Mouse (Mus musculus) kidney, adult 18-20 months (tissue): ENCODE measurements around the gene Dennd2c.

Source experiments
- DNase-seq: peaks from one replicate; pipeline ENCODE4 v3.0.0; 2021

The Dennd2c gene

DNA sequence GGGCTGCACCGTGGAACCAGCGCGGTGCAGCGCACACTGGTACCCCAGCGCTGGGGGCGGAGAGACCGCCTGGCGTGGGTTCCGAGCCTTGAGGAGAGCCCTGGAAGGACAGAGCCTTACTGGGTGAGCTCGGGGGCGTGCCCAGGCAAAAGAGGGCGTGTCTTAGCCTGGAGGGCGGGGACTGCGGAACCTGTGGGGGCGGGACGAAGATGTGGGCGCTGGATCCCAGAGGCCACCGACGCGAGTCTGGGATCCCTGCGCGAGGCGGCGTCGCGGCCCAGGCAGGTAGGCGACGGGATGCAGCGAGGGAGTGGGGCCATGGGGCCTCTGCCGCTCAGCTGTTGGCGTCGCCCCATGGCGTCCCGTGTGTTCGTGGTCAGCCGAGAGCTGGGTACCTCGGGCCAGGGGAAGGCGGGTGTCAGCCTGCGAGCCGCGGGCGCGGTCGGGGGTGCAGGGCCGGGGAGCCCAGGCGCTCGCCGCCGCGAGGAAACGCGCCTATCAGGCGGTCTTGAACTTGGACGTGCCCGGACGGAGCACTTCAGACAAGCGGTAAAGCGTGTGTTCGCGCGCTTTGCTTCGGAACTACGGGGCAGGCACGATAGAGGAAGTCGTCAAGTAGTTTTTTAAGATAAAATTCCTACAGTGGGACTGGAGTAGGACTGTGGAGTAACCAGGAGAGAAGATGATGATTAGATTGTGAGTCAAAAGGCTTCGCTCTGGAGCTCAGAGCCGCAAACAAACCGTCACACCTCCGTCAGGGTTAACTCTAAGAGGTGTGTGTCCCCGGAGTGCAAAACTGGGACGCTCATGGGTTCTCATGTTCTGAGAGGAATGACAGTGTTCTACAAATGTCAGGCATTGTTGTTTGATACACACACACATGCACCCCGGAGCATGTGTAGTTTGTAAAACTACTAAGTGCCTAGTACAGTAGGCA is at the start of gene Dennd2c:
TSS of gene Dennd2c (plus strand) at position 151 of the 937 bp plus-strand sequence.
- peak; percentile 96 for DNase-seq

DNA sequence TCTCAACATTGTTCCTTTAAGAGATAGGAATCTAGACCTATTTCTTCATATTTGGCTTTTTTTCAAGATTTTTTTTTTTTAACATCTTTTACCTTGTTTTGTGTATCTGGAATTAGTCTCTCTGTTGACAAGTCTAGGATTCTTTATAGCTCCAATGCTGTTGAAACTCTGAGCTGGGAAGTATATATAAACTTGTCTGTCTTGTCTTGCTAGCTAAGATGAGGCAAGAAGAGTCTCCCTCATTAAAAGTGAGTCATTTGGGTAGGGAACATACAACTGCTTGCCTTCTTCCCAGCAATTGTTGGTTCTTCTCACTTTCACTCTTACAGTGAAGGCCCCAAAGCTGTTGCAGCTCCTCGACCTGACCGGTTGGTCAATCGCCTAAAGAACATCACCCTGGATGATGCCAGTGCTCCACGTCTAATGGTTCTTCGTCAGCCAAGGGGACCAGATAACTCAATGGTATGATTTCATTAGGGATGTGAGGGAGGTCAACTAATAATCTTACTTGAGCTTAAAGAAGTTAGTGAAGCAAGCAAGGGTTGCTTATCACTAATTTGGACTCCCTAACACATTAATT is 46.3 kb upstream of the Dennd2c start:
- DNase-seq = no peak

DNA sequence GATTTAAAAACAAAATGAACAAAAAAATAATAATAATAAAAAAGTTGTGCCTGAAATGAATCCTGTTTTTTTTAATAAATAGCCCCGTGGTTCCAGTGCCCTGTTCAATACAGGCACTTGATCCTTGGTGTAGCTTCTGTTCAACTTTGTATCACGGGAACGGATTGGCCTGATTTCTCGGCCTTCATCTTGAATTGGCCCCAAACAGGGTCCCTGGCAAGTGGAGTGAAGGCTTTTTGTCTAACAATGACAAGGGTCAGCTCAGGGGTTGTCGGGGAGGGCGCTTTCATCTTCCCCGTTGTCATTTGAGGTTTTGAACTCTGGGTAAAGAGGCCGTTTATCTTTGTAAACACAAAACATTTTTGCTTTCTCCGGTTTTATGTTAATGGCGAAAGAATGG is 44.7 kb upstream of the Dennd2c start:
- DNase-seq = no peak

DNA sequence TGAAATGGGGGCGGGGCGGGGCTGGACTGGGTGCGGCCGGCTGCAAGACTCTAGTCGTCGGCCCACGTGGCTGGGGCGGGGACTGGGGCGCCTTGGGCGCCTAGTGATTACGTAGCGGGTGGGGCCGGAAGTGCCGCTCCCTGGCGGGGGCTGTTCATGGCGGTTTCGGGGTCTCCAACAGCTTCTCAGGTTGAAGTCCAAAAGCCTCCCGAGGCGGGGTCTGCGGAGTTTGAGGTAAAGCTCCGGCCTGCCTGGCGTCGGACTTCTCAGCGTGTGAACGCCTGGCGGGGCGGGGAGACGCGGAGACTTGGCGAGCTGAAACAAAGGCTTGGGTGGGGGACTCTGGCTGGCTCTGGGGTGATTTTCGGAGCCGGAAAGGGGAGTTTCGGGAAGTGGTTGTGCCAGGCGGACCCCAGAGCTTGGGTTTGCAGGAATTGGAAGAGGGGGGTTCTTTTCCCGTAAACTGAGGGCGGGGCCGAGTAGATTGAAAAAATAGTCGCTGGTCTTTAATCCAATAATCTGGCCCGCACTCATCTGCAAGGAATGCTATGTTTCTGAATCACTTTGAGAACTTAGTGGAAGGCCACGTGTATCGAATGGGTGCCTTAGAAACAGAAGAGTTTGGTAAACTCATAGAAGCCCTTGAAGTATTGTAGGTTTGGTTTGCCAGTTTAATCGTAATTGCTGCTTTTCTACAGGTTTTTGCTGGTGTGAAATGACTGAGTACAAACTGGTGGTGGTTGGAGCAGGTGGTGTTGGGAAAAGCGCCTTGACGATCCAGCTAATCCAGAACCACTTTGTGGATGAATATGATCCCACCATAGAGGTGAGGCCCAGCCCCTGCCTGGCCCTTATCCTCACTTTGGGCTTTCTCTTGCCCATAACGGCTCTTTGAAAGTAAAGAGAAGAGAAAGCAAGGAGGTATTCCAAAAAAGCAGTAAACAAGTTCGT is 43.9 kb upstream of the Dennd2c start, which contains the start of gene Nras:
TSS of gene Nras (plus strand) at position 79 of the 951 bp plus-strand sequence.
- peak; percentile 94 for DNase-seq

DNA sequence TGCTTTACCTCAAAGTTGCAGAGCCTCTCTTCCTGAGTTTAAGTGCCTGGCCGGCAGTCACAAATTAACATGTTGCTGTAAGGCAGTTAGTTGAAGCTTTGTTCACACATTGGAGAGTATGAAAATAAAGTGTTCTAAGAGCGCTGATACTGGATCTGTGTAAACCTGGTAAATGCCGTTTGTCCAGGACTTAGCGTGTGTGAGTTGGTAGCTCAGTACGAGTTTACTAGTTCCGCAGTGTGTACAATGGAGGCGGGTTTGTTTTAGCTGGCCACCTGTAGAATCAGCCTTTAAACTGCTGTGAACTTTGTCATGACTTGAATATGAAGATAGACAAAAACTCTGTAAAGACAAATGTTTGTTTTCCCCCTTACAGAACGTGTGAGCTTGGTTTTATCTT is 35.5 kb upstream of the Dennd2c start:
- no peak for DNase-seq

DNA sequence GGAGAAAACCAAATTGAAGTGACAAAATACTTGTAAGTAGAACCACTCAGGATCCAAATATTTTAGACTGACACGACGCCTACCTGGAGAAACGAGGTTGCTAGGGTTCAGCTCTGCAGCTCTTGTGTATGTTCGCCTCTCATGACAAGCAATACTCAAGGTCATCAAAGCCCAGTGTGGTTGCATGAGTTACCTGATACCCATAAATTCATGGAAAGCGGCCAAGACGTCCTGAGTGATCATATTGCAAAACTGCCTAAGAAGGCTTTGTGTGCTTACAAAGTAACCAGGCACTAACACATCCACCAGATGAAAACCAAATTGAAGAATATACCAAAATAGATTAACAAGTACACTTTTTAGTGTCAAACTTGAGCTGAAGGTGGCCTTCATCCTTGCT is 33.4 kb upstream of the Dennd2c start:
- no peak for DNase-seq

DNA sequence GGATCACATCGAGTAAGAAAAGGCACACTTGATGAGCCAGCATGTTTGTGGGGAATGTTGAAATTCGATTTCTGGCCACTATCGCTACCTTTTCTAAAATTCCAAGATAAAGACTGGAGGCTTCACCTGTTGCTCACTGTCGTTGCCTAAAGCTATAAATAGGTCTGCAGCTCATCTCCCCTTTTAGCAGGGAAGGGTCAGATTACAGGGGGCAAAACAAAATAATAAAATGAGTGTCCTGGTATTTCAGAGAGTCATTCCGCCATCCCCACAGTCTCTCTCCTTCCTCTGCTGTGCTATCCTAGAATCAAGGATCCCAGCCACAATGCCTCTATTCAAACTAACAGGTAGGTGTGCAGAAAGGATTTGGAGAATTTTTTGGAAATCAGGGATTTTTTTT is 28.6 kb upstream of the Dennd2c start, which contains the start of gene Ampd1:
TSS of gene Ampd1 (plus strand) at position 244 of the 400 bp plus-strand sequence.
- DNase-seq = no peak

DNA sequence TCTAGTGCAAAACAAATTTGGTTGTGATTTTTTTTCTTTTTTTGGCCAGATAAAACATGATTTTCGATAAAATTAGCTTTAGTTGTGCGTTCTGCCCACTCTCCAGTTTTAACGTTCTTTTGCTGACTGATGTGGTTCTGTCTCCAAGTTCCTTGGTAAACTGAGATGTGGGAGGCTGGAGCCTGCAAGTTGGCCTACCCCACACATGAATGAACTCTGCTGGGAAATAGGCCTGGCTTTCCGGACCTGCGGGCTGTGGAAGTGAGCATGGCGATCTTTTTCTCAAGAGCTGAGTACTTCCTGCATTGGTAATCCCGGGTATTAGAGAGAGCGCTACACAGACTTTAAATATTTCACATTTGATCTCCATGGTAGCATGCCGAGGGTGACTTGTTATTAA is 26.5 kb upstream of the Dennd2c start:
- DNase-seq = no peak

DNA sequence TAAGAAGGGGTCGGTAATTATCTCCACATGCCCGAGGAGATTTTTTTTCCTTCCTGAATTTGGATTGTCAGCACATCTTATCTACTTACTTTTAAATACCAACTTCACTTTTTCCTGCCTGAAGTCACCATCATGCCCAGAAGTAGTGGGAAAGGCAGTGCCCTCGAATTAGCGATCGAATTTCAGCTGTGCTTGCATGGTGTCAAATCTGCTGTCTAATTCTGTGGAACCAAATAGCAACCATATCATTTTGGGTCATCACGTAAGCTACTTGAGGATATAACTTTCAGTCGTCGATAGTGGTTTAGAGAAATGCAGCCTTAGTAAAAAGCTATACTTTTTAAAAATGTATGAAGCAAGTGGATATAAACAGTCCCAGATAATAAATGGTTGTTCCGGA is 25.9 kb upstream of the Dennd2c start:
- DNase-seq = no peak

DNA sequence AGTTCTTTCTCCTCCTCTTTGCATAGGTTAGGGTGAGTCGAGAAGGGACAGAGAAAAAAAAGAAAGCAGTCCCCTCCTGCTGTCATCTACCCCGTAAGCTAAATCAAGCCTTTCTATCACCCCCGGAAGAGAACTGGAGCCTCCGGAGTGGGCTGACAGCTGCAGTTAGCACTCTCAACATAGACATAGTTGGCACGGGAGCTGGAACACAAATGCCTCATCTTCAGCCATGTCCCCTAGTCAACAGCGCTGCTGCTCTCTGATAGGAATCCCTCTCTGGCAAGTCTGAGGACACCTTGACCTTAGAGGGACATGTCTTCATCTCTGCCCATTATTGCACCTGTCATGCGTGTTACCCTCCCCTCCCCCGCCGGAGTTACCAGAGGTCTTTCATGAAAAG is 23.1 kb upstream of the Dennd2c start:
- DNase-seq = no peak

DNA sequence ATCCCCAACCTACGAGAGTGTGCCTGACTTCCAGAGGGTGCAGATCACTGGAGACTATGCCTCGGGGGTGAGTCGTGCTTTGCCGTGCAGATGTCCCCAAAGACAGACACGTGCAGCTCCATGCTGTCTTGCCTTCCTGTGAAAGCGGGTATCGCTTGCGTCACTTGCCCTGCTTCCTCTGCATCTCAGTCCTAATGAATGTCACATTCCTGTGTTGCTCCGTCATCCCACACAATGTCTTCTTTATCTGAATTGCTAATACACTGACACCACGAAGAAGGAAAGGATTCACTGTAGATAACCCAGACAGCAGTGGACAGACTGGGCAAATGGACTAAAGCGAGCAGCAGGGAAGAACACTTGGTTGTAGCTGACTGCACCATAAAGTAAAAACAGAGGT is 21.4 kb upstream of the Dennd2c start:
- DNase-seq = no peak

DNA sequence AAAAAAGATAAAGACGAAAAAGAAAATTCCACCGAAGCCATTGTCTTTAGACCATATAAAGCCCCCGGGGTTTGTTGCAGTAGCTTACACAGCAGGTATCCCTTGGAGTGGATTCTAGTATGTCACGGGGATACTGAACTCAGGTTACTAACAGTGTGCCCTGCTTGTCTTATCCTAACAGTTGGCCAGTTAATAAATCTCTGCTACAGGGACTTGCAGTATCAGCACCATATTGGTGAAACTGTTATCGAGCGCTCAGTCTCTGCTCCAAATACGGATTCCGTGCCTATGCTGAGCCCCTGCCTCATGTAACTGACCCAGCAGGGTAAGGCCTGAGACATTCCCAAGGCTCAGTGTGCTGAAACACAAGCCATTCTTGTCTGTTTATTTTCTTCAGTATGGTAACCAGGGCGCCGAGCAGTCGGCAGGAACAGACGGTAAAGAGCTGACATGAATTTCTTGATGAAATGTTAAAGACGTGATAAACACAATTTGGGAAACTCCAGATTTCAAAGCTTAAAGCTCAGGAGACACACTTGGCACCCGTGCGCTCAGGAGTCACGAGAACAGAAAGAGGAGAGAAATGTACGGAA is 20.4 kb upstream of the Dennd2c start:
- no peak for DNase-seq

DNA sequence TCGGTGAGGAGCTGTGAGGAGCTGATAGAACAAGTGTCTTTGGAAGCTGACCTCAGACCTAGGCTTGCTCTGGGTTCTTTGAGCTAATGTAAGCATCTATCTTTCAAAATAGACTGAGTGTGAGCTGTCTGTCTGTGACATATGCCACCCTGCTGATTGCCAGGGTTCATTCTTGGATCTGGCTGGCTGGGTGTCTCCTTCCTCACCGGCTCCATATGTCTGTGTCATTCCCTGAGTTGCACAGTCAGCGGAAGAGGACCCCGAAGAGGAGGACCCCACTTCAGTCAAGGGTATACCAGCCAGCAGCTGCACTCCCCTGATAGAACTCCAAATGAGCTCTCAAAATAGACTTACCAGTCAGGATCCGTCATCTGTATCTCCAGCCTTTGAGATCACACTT is 19.6 kb upstream of the Dennd2c start:
- no peak for DNase-seq

DNA sequence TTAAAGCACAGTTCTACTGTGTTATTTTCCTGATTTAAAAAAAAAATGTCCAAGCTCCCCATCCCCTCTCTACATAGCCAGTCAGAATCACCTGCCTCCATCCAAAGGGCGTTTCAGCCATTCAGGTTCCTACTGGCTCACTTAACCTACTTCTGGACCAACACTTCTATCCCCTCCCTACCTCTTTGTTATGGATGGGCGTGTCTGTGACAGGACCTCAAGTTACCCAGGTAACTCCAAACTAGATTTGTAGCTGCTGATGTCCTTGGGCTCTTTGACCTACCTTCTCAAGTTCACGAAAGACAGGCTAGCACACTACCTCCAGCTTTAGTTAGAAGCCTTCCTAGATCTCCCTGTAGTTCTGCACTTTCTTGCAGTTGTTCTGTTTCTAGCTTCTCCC is 16.4 kb upstream of the Dennd2c start:
- no peak for DNase-seq

DNA sequence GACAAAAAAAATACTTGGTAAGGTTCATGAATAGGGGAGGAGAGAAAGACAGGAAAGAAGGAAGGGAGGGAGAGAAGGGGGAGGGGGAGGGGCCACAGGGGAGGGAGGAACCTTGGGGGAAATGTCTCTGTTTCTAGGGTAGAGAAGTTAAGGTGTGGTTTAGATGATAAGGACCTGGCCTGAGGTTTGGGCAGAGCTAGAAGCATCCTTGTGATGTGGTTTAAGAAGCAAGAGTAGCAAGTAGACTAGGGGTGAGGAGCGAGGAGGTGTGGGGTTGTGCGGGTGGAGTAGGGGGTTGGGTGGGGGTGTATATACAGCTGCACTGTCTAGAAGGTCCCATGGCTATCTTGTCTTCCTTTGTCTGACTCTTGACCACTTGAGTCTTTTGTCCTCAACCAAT is 10.7 kb upstream of the Dennd2c start:
- no peak for DNase-seq

DNA sequence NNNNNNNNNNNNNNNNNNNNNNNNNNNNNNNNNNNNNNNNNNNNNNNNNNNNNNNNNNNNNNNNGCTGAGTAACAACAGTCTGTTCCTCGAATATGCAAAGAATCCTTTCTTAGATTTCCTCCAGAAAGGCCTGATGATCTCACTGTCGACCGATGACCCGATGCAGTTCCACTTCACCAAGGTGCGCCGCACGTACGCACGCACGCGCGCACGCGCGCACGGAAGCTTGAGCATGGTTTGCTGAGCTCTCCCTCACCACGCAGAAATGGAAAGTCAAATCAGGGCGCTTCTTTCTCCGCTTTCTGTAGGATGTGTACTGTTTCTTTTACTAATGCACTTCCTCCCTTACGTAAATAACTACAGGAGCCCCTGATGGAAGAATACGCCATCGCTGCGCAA is 3.7 kb upstream of the Dennd2c start:
- no peak for DNase-seq

DNA sequence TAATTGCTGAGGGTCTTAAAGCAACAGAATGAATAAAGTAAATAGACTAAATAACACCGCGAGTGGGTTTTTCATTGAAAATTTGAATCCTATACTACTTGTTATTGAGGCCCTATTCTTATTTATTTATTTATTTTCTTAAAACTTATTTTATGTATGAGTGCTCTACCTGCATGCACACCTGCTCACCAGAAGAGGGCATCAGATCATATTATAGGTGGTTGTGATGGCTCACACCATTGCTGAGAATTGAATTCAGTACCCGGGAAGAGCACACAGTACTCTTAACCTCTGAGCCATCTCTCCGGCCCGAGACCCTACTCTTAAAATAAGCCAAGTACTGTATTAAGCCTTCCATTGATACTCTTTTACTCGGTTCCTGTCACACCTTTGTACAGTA is 2.7 kb upstream of the Dennd2c start:
- no peak for DNase-seq

DNA sequence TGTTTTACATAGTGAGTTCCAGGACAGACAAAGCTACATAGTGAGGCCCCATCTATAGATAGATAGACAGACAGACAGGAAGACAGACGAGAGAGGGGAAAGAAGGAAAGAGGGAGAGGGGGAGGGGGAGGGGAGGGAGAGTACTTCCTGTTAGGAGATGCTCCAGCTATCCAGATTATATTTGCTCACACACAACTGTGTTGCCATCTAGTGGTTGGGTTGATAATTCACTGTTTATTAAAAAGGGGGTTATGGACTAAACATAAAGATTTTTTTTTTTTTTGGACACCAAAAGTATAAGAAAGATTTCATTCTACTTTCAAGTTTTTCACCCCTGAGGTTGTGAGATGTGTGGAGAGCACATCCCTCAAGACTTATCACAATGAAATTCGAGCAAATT is 1.7 kb upstream of the Dennd2c start:
- DNase-seq = no peak

DNA sequence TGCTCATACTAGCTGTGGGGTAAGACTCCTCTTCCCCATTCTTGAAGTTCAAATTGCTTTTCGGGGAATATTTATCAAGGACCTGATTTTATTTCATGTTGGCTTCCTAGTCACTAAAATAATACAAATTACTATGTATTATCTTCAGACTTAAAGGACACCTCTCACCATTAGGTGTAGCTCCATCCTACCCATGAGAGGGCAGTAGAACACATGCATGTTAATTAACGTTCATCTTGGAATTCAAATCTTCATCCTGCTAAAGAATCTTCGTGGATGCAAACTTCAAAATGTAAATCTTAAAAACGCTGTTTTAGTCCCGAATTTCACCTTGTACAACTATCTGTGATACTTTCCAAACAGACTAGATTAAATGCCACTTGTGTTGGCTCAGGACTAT is 1.2 kb upstream of the Dennd2c start:
- no peak for DNase-seq

DNA sequence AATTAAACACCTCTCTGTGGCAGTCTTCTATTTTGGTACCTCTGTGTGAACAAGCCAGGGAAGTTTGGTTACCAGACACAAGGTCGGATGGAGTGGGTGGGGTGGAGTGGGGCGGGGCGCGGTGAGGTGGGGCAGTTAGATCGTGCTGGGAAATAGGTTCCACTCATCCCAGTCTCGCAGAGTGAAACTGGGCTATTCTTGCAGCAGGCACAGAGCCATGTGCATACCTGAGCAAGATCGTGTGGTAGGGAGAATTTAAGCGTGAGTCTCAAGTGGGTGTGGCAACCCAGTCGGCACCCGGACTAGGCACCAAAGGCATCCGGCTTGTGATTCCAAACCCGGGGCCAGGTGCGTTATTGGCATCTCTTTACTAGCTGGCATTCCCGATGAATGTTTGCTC is 495 bp upstream of the Dennd2c start:
- DNase-seq = no peak

DNA sequence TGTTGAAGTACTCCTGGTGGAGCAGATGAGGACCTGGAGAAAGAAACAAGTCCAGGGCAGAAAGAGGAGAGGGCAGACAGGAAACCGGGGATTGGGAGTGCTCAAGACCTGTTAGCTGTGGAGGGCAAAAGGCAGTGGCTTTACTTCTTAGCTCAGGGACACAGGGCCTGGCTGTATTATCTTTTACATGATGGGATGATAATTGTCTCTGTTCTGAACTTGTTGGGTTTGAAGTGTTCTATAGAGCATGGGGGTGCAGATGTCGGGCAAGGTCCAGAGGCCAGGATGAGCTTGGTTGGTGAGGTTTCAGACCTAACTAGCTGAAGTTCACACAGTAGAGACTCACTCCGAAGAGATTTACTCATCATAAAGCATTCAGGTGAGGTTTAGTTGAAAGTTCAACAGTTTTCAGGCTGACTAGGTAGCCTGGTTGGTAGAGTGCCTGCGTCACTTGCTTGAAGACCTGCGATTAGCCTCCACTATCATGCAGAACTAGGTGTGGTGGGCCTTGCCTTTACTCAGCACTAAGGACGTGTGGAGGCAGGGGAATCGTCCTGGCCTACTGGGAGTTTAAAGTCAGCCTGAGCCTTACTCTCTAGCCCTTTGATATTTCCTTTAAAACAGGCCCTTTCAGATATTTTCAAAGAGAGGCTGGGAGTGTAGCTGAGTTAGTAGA is 5.3 kb downstream of the Dennd2c start:
- DNase-seq = no peak

DNA sequence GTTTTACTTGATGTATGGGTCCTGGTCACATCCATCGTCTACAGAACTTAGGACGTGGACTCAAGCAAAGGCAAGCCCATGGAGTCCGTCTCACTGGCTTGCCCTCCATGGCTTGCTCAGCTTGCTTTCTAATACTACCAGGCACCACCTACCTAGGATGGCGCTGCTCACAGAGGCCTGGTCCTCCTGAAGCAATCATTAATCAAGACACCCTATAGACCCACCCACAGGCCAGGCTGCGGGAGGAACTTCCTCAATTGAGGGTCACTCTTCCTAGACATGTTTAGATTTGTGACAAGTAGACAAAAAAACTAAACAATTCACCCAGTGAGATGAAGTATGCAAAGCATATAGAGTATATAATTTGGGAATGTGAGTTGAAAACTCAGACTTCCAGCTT is 9.8 kb downstream of the Dennd2c start:
- DNase-seq = no peak
